12 mouse cellular contexts compared by ENCODE assay signal in the genomic region with DNA sequence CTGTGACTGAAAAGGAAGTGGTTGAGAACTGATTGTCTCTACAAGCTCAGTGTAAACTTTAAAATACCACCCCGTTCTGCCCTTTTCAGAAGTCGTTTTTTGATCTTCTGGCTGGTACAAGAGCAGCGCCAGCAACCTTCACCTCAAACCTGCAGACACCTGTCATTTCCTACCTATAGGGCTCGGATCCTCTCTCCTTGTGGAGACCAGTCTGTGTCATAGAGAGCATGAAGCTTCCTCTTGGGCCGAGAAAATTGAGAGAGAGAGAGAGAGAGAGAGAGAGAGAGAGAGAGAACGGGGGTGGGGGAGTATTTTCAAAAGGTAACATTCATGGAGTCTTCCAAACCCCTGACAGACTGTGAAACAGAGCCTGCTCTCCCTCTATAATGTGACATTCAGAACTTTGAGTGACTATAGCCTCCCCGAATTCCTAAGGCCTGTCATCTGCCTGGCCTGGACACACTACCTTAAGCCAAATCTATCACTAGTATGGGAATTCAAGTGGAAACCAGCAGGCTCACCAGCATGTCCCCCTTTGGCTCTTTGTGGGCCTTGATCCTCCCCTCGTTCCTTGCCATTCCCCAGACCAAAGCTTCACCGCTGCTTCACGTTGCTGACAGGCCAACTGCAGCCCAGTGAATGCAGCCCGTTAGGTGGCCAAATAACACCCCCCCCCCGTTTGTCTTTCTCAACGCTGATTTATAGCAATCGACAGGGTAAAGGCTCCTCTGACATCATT. TPM values are rescaled to one million over a fixed set of nuclear protein-coding genes. Genes with fewer than 3 reads are reported as not detected.
DNase-seq lines count a peak whose midpoint lies in the region; ATAC-seq and TF ChIP-seq lines count a peak whose summit lies in the region.
"Had no signal": no experiment of that assay in that cellular context is flagged by ENCODE, and none has a peak within 500 bp of the region (broad histone marks: within the 10 kb centered on the region; RNA-seq: fewer than 3 reads in every experiment).

No protein-coding gene starts in this region.

- H3K4me1 ChIP-seq in heart, postnatal 0 days (ENCODE audit: control insufficient read depth, insufficient read depth) = no peaks in the 10 kb centered on the region
- H3K4me1 ChIP-seq in embryonic facial prominence, embryonic 10.5 days = peaks cover 86% of the 10 kb centered on the region
- peaks cover 50% of the 10 kb centered on the region for H3K4me1 ChIP-seq in hindbrain, embryonic 12.5 days
- peaks cover 6% of the 10 kb centered on the region for H3K4me1 ChIP-seq in midbrain, embryonic 16.5 days (ENCODE audit: control insufficient read depth, insufficient read depth, low read length)

- ATAC-seq in heart, postnatal 0 days (ENCODE audit: insufficient read depth, low read depth) = no peak
- no peak for ATAC-seq in hindbrain, embryonic 12.5 days (ENCODE audit: low FRiP score)
- ATAC-seq in midbrain, embryonic 16.5 days = no peak
- ATAC-seq: lung, postnatal 0 days had no signal

- peaks cover 99% of the 10 kb centered on the region for H3K27me3 ChIP-seq in heart, postnatal 0 days (ENCODE audit: control insufficient read depth, insufficient read depth, low read length)
- H3K27me3 ChIP-seq in embryonic facial prominence, embryonic 10.5 days (replicated peaks; ENCODE audit: low read depth, poor library complexity, severe bottlenecking) = peaks cover 100% of the 10 kb centered on the region
- H3K27me3 ChIP-seq in hindbrain, embryonic 12.5 days = peaks cover 85% of the 10 kb centered on the region
- peaks cover 45% of the 10 kb centered on the region for H3K27me3 ChIP-seq in midbrain, embryonic 16.5 days (ENCODE audit: control insufficient read depth, insufficient read depth, low read depth, low read length)

- no peaks in the 10 kb centered on the region for H3K9me3 ChIP-seq in heart, postnatal 0 days (replicated peaks; ENCODE audit: control insufficient read depth, low read length)
- no peaks in the 10 kb centered on the region for H3K9me3 ChIP-seq in embryonic facial prominence, embryonic 10.5 days
- no peaks in the 10 kb centered on the region for H3K9me3 ChIP-seq in hindbrain, embryonic 12.5 days (replicated peaks)
- H3K9me3 ChIP-seq in midbrain, embryonic 16.5 days (replicated peaks; ENCODE audit: control insufficient read depth, low read length, poor library complexity, severe bottlenecking) = no peaks in the 10 kb centered on the region
- H3K9me3 ChIP-seq: limb, embryonic 12.5 days had no signal

- H3K27ac ChIP-seq in heart, postnatal 0 days (ENCODE audit: low read depth) = no peak overlapping the region
- H3K27ac ChIP-seq in embryonic facial prominence, embryonic 10.5 days (replicated peaks) = peak overlapping the region; percentile 86
- H3K27ac ChIP-seq in hindbrain, embryonic 12.5 days = peak overlapping the region; percentile 58; the same call in 1 of the 2 replicates
- H3K27ac ChIP-seq in midbrain, embryonic 16.5 days (ENCODE audit: low read length) = peak overlapping the region; percentile 78
- H3K27ac ChIP-seq: heart, adult 2 months; limb, embryonic 12.5 days had no signal

- H3K36me3 ChIP-seq in heart, postnatal 0 days (replicated peaks; ENCODE audit: control insufficient read depth, insufficient read depth, low read length) = no peaks in the 10 kb centered on the region
- no peaks in the 10 kb centered on the region for H3K36me3 ChIP-seq in embryonic facial prominence, embryonic 10.5 days (replicated peaks)
- H3K36me3 ChIP-seq in hindbrain, embryonic 12.5 days = no peaks in the 10 kb centered on the region
- H3K36me3 ChIP-seq in midbrain, embryonic 16.5 days (ENCODE audit: control insufficient read depth, insufficient read depth, low read length) = no peaks in the 10 kb centered on the region
- H3K36me3 ChIP-seq: limb, embryonic 12.5 days had no signal

- no peak overlapping the region for H3K4me2 ChIP-seq in heart, postnatal 0 days (ENCODE audit: low read depth, low read length)
- H3K4me2 ChIP-seq in hindbrain, embryonic 12.5 days (replicated peaks) = peak overlapping the region; percentile 77
- no peak overlapping the region for H3K4me2 ChIP-seq in midbrain, embryonic 16.5 days (ENCODE audit: low read length)

- H3K9ac ChIP-seq in heart, postnatal 0 days (replicated peaks; ENCODE audit: low read depth, low read length) = no peak overlapping the region
- 0 out of 2 replicates have a peak overlapping the region, but pooled peaks have one; percentile 18 for H3K9ac ChIP-seq in hindbrain, embryonic 12.5 days
- H3K9ac ChIP-seq in midbrain, embryonic 16.5 days (ENCODE audit: low read depth, low read length) = 0 out of 2 replicates have a peak overlapping the region, but pooled peaks have one; percentile 15
- H3K9ac ChIP-seq: limb, embryonic 12.5 days had no signal

- 0 out of 2 replicates have a peak overlapping the region, but pooled peaks have one; percentile 45 for H3K4me3 ChIP-seq in heart, postnatal 0 days (ENCODE audit: low read depth, low read length)
- H3K4me3 ChIP-seq in embryonic facial prominence, embryonic 10.5 days = peak overlapping the region; percentile 64
- no peak overlapping the region for H3K4me3 ChIP-seq in hindbrain, embryonic 12.5 days
- H3K4me3 ChIP-seq in midbrain, embryonic 16.5 days (ENCODE audit: low read depth, low read length) = no peak overlapping the region
- H3K4me3 ChIP-seq: heart, adult 2 months had no signal

- intact Hi-C loops in left cerebral cortex, postnatal 4 days (cut with DNase I) = loop anchor here (5.0 to 10.0 kb wide), 3 partner anchors 341 to 1758 kb away; no protein-coding TSS in a partner anchor

- DNase-seq in heart, postnatal 0 days (ENCODE audit: low spot score) = no peak
- no peak for DNase-seq in heart, postnatal 4 days
- peak; percentile 38 for DNase-seq in embryonic facial prominence, embryonic 10.5 days (ENCODE audit: low spot score)
- no peak for DNase-seq in thymus, postnatal 4 days
- DNase-seq in gastrocnemius, adult 18-20 months (ENCODE audit: low spot score) = no peak
- DNase-seq in left cerebral cortex, postnatal 4 days = no peak
- DNase-seq: cerebellum, postnatal 25 days; heart, adult 2 months had no signal

- 31% methylated on average over 14 of the region's 14 CpGs for WGBS in heart, postnatal 0 days
- WGBS in embryonic facial prominence, embryonic 10.5 days = 6% methylated on average over 14 of the region's 14 CpGs
- 8% methylated on average over 14 of the region's 14 CpGs for WGBS in hindbrain, embryonic 12.5 days
- 13% methylated on average over 14 of the region's 14 CpGs for WGBS in midbrain, embryonic 16.5 days

- TF ChIP-seq EP300 in heart, postnatal 0 days (IDR thresholded peaks at IDR 0.05; ENCODE audit: low read depth) = no peak

- no peak for TF ChIP-seq CTCF in heart, postnatal 0 days (IDR thresholded peaks at IDR 0.05; ENCODE audit: low read depth)

RNA-seq across cellular contexts. Expression of a gene that starts 33.4 kb away (rescaled TPM):
- total RNA-seq in heart, postnatal 0 days (2014; rRNA removed; ENCODE audit: low replicate concordance) = 7.5 and 8.3 TPM in 2 replicates
- polyA plus RNA-seq in heart, postnatal 0 days (2015; fragmentation: Nextera tagmentation; extraction: Ambion mirVana) = 18.2 and 18.9 TPM in 2 replicates
- total RNA-seq in heart, postnatal 4 days (2021) = 10 to 100 TPM; 34.3 to 35.0 TPM
- 89.7 and 99.8 TPM in 2 replicates for polyA plus RNA-seq in embryonic facial prominence, embryonic 10.5 days (2016; fragmentation: Nextera tagmentation; extraction: Ambion mirVana)
- 133 and 146 TPM in 2 replicates for polyA plus RNA-seq in hindbrain, embryonic 12.5 days (2016; fragmentation: Nextera tagmentation; extraction: Ambion mirVana)
- polyA plus RNA-seq in midbrain, embryonic 16.5 days (2015; fragmentation: Nextera tagmentation; extraction: Ambion mirVana) = 78.0 and 102 TPM in 2 replicates
- 10 to 100 TPM; 18.6 to 25.1 TPM for total RNA-seq in gastrocnemius, adult 18-20 months (2021)
- 10 to 100 TPM; 68.7 to 96.1 TPM for total RNA-seq in left cerebral cortex, postnatal 4 days (2021)

Comparison
In these comparisons a context has a peak if more than half of its experiments do, and no peak if none do; other contexts are left out.
1. H3K4me3 ChIP-seq: peak in heart, postnatal 0 days (single experiment) and embryonic facial prominence, embryonic 10.5 days (single experiment); none in hindbrain, embryonic 12.5 days (single experiment) and midbrain, embryonic 16.5 days (single experiment).